Mouse (Mus musculus) limb, embryonic 12.5 days (tissue): ENCODE results near the gene Gata3. TPM values are rescaled to one million over a fixed set of nuclear protein-coding genes. Genes with fewer than 3 reads are reported as not detected.

Experiments used
- ATAC-seq: fragments of 200-750 bp; cut with Nextera tagmentation; 2 replicates; pipeline ENCODE4 v1.8.0; 2017; ENCODE audit warnings: low read depth, moderate TSS enrichment; ENCODE audit not compliant: insufficient number of reproducible peaks, insufficient read depth, low FRiP score, low TSS enrichment
- H3K27ac ChIP-seq: fragments of 300-500 bp; sonication (generic); 2 replicates; pipeline ENCODE4 v1.5.1; 2016; ENCODE audit warnings: mild to moderate bottlenecking, moderate library complexity
- H3K27me3 ChIP-seq: fragments of 300-500 bp; sonication (generic); 2 replicates; pipeline ENCODE4 v1.6.1; 2016; ENCODE audit warnings: mild to moderate bottlenecking, moderate library complexity
- H3K36me3 ChIP-seq: fragments of 300-500 bp; sonication (generic); 2 replicates; pipeline ENCODE4 v1.6.1; 2016; ENCODE audit warnings: mild to moderate bottlenecking, moderate library complexity
- H3K4me1 ChIP-seq: fragments of 300-500 bp; sonication (generic); replicated peaks from 2 replicates; pipeline ENCODE4 v1.6.1; 2016
- H3K4me2 ChIP-seq: fragments of 300-500 bp; sonication (generic); 2 replicates; pipeline ENCODE4 v1.6.1; 2016; ENCODE audit warnings: mild to moderate bottlenecking, moderate library complexity
- H3K4me3 ChIP-seq: fragments of 300-500 bp; sonication (generic); replicated peaks from 2 replicates; pipeline ENCODE4 v1.5.1; 2016; ENCODE audit warnings: mild to moderate bottlenecking
- H3K9ac ChIP-seq: fragments of 300-500 bp; sonication (generic); replicated peaks from 2 replicates; pipeline ENCODE4 v1.6.1; 2016; ENCODE audit warnings: mild to moderate bottlenecking, moderate library complexity
- H3K9me3 ChIP-seq: fragments of 300-500 bp; sonication (generic); 2 replicates; pipeline ENCODE4 v1.6.1; 2016; ENCODE audit warnings: mild to moderate bottlenecking, moderate library complexity
- WGBS: fragments of 180-500 bp; shearing (Covaris S2); methylation state at CpG from one replicate; pipeline ENCODE4 v1.1.7; 2016; 5-methylcytosine and 5-hydroxymethylcytosine counted together
- polyA plus RNA-seq: library from polyadenylated mRNA; unstranded; fragments of >200 nt; fragmentation: Nextera tagmentation; extraction: Ambion mirVana; gene quantifications from 2 replicates; pipeline ENCODE4 v1.2.1, GENCODE M21; 2016

Gata3 gene
- polyA plus RNA-seq, result 4.2 and 5.0 TPM in 2 replicates

- peaks cover 9% of the 10 kb centered on the region for H3K4me1 ChIP-seq
- peaks cover 4% of the 10 kb centered on the region; the same call in 1 of the 2 replicates for H3K9me3 ChIP-seq
- peak within 1 kb of the TSS; percentile 39 for H3K4me2 ChIP-seq
- H3K9ac ChIP-seq, result no peak within 1 kb of the TSS
- H3K27ac ChIP-seq, result no peak within 1 kb of the TSS
- no peaks in the 10 kb centered on the region for H3K36me3 ChIP-seq
- no peak for ATAC-seq
- under 1% methylated on average over 23 of the region's 23 CpGs for WGBS
- peak within 1 kb of the TSS; percentile 19 for H3K4me3 ChIP-seq
- H3K27me3 ChIP-seq, result peaks cover 95% of the 10 kb centered on the region
Observed at GRCm38 (mm10) chr2:9889651-9890183, at the start of gene Gata3. TSS of gene Gata3 (minus strand) at chr2:9890034.

GRCm38 (mm10) chr2:9939250-9939649, 49.4 kb upstream of the Gata3 start:
- no peak overlapping the region for H3K9ac ChIP-seq
- no peaks in the 10 kb centered on the region for H3K9me3 ChIP-seq
- no peak overlapping the region for H3K4me2 ChIP-seq
- H3K27ac ChIP-seq, result no peak overlapping the region
- H3K4me1 ChIP-seq, result 0 out of 2 replicates have a peak, but pooled peaks cover 5% of the 10 kb centered on the region
- H3K27me3 ChIP-seq, result no peaks in the 10 kb centered on the region
- no peak for ATAC-seq
- peaks cover 6% of the 10 kb centered on the region; the same call in 1 of the 2 replicates for H3K36me3 ChIP-seq
- 83% methylated on average over 4 of the region's 4 CpGs for WGBS
- no peak overlapping the region for H3K4me3 ChIP-seq

- Histone ChIP-seq H3K9me3 (no peaks in the 10 kb centered on the region), H3K4me2 (no peak overlapping the region), H3K36me3 (peaks cover 6% of the 10 kb centered on the region; the same call in 1 of the 2 replicates), H3K9ac (no peak overlapping the region), H3K27me3 (no peaks in the 10 kb centered on the region), H3K4me1 (0 out of 2 replicates have a peak, but pooled peaks cover 5% of the 10 kb centered on the region), H3K4me3 (no peak overlapping the region), H3K27ac (no peak overlapping the region)
- no peak for ATAC-seq
- 42% methylated on average over 1 of the region's 1 CpGs for WGBS
Observed at GRCm38 (mm10) chr2:9935965-9936364, 46.1 kb upstream of the Gata3 start.

GRCm38 (mm10) chr2:9926905-9927283, 37.1 kb upstream of the Gata3 start:
- ATAC-seq, result no peak
- WGBS, result 85% methylated on average over 4 of the region's 4 CpGs
- no peak overlapping the region for H3K4me2 ChIP-seq

GRCm38 (mm10) chr2:9926194-9926904, 36.5 kb upstream of the Gata3 start:
- H3K27me3 ChIP-seq, result no peaks in the 10 kb centered on the region
- peak overlapping the region; percentile 19; the same call in 1 of the 2 replicates for H3K27ac ChIP-seq
- H3K9me3 ChIP-seq, result no peaks in the 10 kb centered on the region
- no peak overlapping the region for H3K9ac ChIP-seq
- 0 out of 2 replicates have a peak overlapping the region, but pooled peaks have one; percentile 8 for H3K4me2 ChIP-seq
- H3K4me1 ChIP-seq, result peaks cover 10% of the 10 kb centered on the region
- ATAC-seq, result no peak
- H3K36me3 ChIP-seq, result peaks cover 8% of the 10 kb centered on the region; the same call in 1 of the 2 replicates
- H3K4me3 ChIP-seq, result no peak overlapping the region
- 57% methylated on average over 7 of the region's 7 CpGs for WGBS

More at GRCm38 (mm10) chr2:9926905-9927283, 37.1 kb upstream of the Gata3 start:
- Histone ChIP-seq H3K4me1 (peaks cover 10% of the 10 kb centered on the region), H3K4me3 (no peak overlapping the region), H3K27me3 (no peaks in the 10 kb centered on the region), H3K27ac (no peak overlapping the region), H3K9me3 (no peaks in the 10 kb centered on the region), H3K36me3 (peaks cover 8% of the 10 kb centered on the region; the same call in 1 of the 2 replicates), H3K9ac (no peak overlapping the region)

- WGBS, result 87% methylated on average over 17 of the region's 17 CpGs
- H3K27me3 ChIP-seq, result no peaks in the 10 kb centered on the region
- ATAC-seq, result no peak
Observed at GRCm38 (mm10) chr2:9918691-9919471, 29.0 kb upstream of the Gata3 start.

GRCm38 (mm10) chr2:9917602-9918001, 27.8 kb upstream of the Gata3 start:
- H3K27ac ChIP-seq, result no peak overlapping the region
- H3K4me3 ChIP-seq, result no peak overlapping the region
- no peaks in the 10 kb centered on the region for H3K27me3 ChIP-seq
- H3K9me3 ChIP-seq, result no peaks in the 10 kb centered on the region
- no peak overlapping the region for H3K9ac ChIP-seq
- 90% methylated on average over 9 of the region's 9 CpGs for WGBS
- ATAC-seq, result no peak
- H3K36me3 ChIP-seq, result peaks cover 25% of the 10 kb centered on the region
- no peaks in the 10 kb centered on the region for H3K4me1 ChIP-seq
- no peak overlapping the region for H3K4me2 ChIP-seq

More at GRCm38 (mm10) chr2:9918691-9919471, 29.0 kb upstream of the Gata3 start:
- Histone ChIP-seq H3K4me2 (no peak overlapping the region), H3K36me3 (peaks cover 25% of the 10 kb centered on the region), H3K4me3 (no peak overlapping the region), H3K9ac (no peak overlapping the region), H3K27ac (no peak overlapping the region), H3K4me1 (no peaks in the 10 kb centered on the region), H3K9me3 (no peaks in the 10 kb centered on the region)

- no peak overlapping the region for H3K9ac ChIP-seq
- WGBS, result 6% methylated on average over 11 of the region's 11 CpGs
- H3K4me3 ChIP-seq, result peak overlapping the region; percentile 28
- no peaks in the 10 kb centered on the region for H3K9me3 ChIP-seq
- H3K27ac ChIP-seq, result no peak overlapping the region
- peak overlapping the region; percentile 56 for H3K4me2 ChIP-seq
- no peak for ATAC-seq
- H3K36me3 ChIP-seq, result no peaks in the 10 kb centered on the region
- H3K4me1 ChIP-seq, result peaks cover 7% of the 10 kb centered on the region; the same call in 1 of the 2 replicates
- H3K27me3 ChIP-seq, result peaks cover 16% of the 10 kb centered on the region
Observed at GRCm38 (mm10) chr2:9905995-9906394, 16.2 kb upstream of the Gata3 start.

- 59% methylated on average over 14 of the region's 14 CpGs for WGBS
- peaks cover 7% of the 10 kb centered on the region; the same call in 1 of the 2 replicates for H3K4me1 ChIP-seq
Observed at GRCm38 (mm10) chr2:9903854-9904560, 14.2 kb upstream of the Gata3 start.

GRCm38 (mm10) chr2:9897846-9898245, 8.0 kb upstream of the Gata3 start:
- H3K9me3 ChIP-seq, result no peaks in the 10 kb centered on the region
- no peak for ATAC-seq
- H3K4me3 ChIP-seq, result no peak overlapping the region
- H3K27me3 ChIP-seq, result peaks cover 84% of the 10 kb centered on the region
- H3K9ac ChIP-seq, result no peak overlapping the region
- H3K4me2 ChIP-seq, result no peak overlapping the region
- H3K27ac ChIP-seq, result no peak overlapping the region
- WGBS, result 7% methylated on average over 8 of the region's 8 CpGs
- no peaks in the 10 kb centered on the region for H3K36me3 ChIP-seq
- 0 out of 2 replicates have a peak, but pooled peaks cover 5% of the 10 kb centered on the region for H3K4me1 ChIP-seq

More at GRCm38 (mm10) chr2:9903854-9904560, 14.2 kb upstream of the Gata3 start:
- no peaks in the 10 kb centered on the region for H3K9me3 ChIP-seq
- ATAC-seq, result no peak
- no peak overlapping the region for H3K9ac ChIP-seq
- no peak overlapping the region for H3K4me2 ChIP-seq
- H3K4me3 ChIP-seq, result no peak overlapping the region
- no peak overlapping the region for H3K27ac ChIP-seq
- H3K27me3 ChIP-seq, result peaks cover 29% of the 10 kb centered on the region
- H3K36me3 ChIP-seq, result no peaks in the 10 kb centered on the region
